Mouse (Mus musculus) hindbrain, embryonic 14.5 days (tissue): ENCODE results near the gene Gm49361. TPM values are rescaled to one million over a fixed set of nuclear protein-coding genes. Genes with fewer than 3 reads are reported as not detected.
"Not testable (repeated sequence)": the region's sequence is repeated elsewhere in the genome, so short reads cannot be mapped to it uniquely, and the experiment has no call there.

Experiments used
- ATAC-seq: fragments of 200-750 bp; cut with Nextera tagmentation; 2 replicates; pipeline ENCODE4 v1.8.0; 2017; ENCODE audit warnings: moderate number of reproducible peaks, mild to moderate bottlenecking, moderate TSS enrichment, moderate library complexity; ENCODE audit not compliant: low FRiP score
- DNase-seq: peaks from one replicate; pipeline ENCODE4 v3.0.0-alpha.2; 2015; ENCODE audit warnings: low spot score
- H3K27ac ChIP-seq: fragments of 300-500 bp; sonication (generic); 2 replicates; pipeline ENCODE4 v1.5.1; 2014; ENCODE audit warnings: mild to moderate bottlenecking, moderate library complexity
- H3K27me3 ChIP-seq: fragments of 300-500 bp; sonication (generic); 2 replicates; pipeline ENCODE4 v1.6.1; 2014; ENCODE audit warnings: mild to moderate bottlenecking, low read length, mixed read lengths; ENCODE audit not compliant: control insufficient read depth, insufficient read depth
- H3K36me3 ChIP-seq: fragments of 300-500 bp; sonication (generic); replicated peaks from 2 replicates; pipeline ENCODE4 v1.6.1; 2014; ENCODE audit not compliant: control insufficient read depth, insufficient read depth
- H3K4me1 ChIP-seq: fragments of 300-500 bp; sonication (generic); replicated peaks from 2 replicates; pipeline ENCODE4 v1.6.1; 2014; ENCODE audit warnings: antibody characterized with exemption, low read length, mixed read lengths; ENCODE audit not compliant: control insufficient read depth, insufficient read depth
- H3K4me2 ChIP-seq: fragments of 300-500 bp; sonication (generic); replicated peaks from 2 replicates; pipeline ENCODE4 v1.6.1; 2014; ENCODE audit warnings: mild to moderate bottlenecking, moderate library complexity
- H3K4me3 ChIP-seq: fragments of 300-500 bp; sonication (generic); replicated peaks from 2 replicates; pipeline ENCODE4 v1.5.1; 2014; ENCODE audit warnings: mild to moderate bottlenecking, low read length
- H3K9ac ChIP-seq: fragments of 300-500 bp; sonication (generic); 2 replicates; pipeline ENCODE4 v1.6.1; 2014
- H3K9me3 ChIP-seq: fragments of 300-500 bp; sonication (generic); 2 replicates; pipeline ENCODE4 v1.6.1; 2016; ENCODE audit warnings: low read length; ENCODE audit not compliant: control insufficient read depth
- WGBS: fragments of 180-500 bp; shearing (Covaris S2); extraction: QIAGEN DNeasy Blood & Tissue Kit; methylation state at CpG from one replicate; pipeline ENCODE4 v1.1.7; 2014; 5-methylcytosine and 5-hydroxymethylcytosine counted together
- polyA plus RNA-seq: library from polyadenylated mRNA; unstranded; fragments of >200 nt; fragmentation: Nextera tagmentation; extraction: Ambion mirVana; gene quantifications from 2 replicates; pipeline ENCODE4 v1.2.1, GENCODE M21; 2014

Gene Gm49361
- polyA plus RNA-seq, 1 experiment from 2014 or later: not detected

- no peak for DNase-seq
- WGBS: 96% methylated on average over 33 of the region's 33 CpGs
- Histone ChIP-seq H3K9me3 (no peaks in the 10 kb centered on the region), H3K4me1 (no peaks in the 10 kb centered on the region), H3K4me2 (no peak overlapping the region), H3K4me3 (no peak overlapping the region), H3K27ac (no peak overlapping the region), H3K27me3 (no peaks in the 10 kb centered on the region), H3K9ac (no peak overlapping the region), H3K36me3 (peaks cover 47% of the 10 kb centered on the region)
- no peak for ATAC-seq
Observed at GRCm38 (mm10) chr14:57699461-57699970, 46.4 kb downstream of the Gm49361 start.

- H3K4me2 ChIP-seq: no peak overlapping the region
- WGBS: 92% methylated on average over 10 of the region's 10 CpGs
- H3K27ac ChIP-seq: no peak overlapping the region
- DNase-seq: no peak
- H3K9ac ChIP-seq: no peak overlapping the region
- no peak overlapping the region for H3K4me3 ChIP-seq
- H3K4me1 ChIP-seq: no peaks in the 10 kb centered on the region
- H3K36me3 ChIP-seq: peaks cover 52% of the 10 kb centered on the region
- ATAC-seq: no peak
- no peaks in the 10 kb centered on the region for H3K27me3 ChIP-seq
- H3K9me3 ChIP-seq: no peaks in the 10 kb centered on the region
Observed at GRCm38 (mm10) chr14:57699016-57699415, 46.9 kb downstream of the Gm49361 start.

DNA sequence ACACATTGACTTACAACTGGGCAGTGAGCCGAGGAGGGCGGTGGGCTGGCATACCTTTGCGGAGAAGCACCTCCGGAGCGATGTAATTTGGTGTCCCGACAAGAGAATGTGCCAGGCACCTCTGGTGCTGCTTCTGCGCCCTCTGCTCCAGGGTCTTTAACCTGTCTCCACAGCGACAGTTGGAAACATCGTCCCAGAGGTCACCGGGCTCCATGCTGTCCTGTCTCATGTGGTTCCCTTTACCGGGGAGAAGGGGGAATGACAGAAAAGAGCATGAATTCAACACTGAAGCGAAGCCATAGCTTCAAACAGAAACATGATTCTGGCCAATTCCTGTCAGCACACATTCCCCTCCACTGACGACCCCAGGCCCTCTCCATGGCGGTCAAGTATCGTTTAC is 49.8 kb downstream of the Gm49361 start:
- DNase-seq (no peak), ATAC-seq (no peak)
- Histone ChIP-seq H3K4me2 (no peak overlapping the region), H3K4me1 (no peaks in the 10 kb centered on the region), H3K36me3 (peaks cover 61% of the 10 kb centered on the region), H3K27ac (no peak overlapping the region), H3K9me3 (no peaks in the 10 kb centered on the region), H3K9ac (no peak overlapping the region), H3K27me3 (no peaks in the 10 kb centered on the region), H3K4me3 (no peak overlapping the region)
- WGBS: 98% methylated on average over 15 of the region's 15 CpGs

- H3K9me3 ChIP-seq: no peaks in the 10 kb centered on the region
- H3K27ac ChIP-seq: no peak overlapping the region
- no peak for DNase-seq
- no peak overlapping the region for H3K4me2 ChIP-seq
- peaks cover 66% of the 10 kb centered on the region for H3K36me3 ChIP-seq
- H3K9ac ChIP-seq: no peak overlapping the region
- no peak overlapping the region for H3K4me3 ChIP-seq
- no peaks in the 10 kb centered on the region for H3K27me3 ChIP-seq
- ATAC-seq: no peak
- WGBS: 93% methylated on average over 8 of the region's 8 CpGs
- H3K4me1 ChIP-seq: no peaks in the 10 kb centered on the region
Observed at GRCm38 (mm10) chr14:57695550-57695949, 50.4 kb downstream of the Gm49361 start.

DNA sequence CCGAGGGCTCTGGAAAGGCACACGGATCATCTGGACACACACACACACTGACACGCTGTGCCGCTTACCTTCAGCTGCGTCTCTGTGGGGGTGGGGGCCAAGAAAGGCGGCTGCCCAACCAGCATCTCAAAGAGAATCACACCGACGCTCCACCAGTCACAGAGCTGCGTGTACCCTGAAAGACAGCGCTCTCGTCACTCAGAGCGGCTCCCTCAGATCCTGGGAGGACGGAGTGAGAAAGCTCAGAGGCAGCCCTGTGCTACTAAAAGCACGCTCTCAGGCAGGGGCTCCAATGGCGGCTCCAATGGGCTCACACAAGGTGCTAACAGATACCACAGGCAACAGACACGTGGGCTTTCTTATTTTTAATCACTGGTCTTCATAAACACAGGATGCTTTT is 51.7 kb downstream of the Gm49361 start:
- ATAC-seq (no peak), DNase-seq (no peak)
- Histone ChIP-seq H3K36me3 (peaks cover 54% of the 10 kb centered on the region), H3K27me3 (no peaks in the 10 kb centered on the region), H3K9ac (no peak overlapping the region), H3K27ac (no peak overlapping the region), H3K9me3 (no peaks in the 10 kb centered on the region), H3K4me3 (no peak overlapping the region), H3K4me2 (no peak overlapping the region), H3K4me1 (no peaks in the 10 kb centered on the region)
- 86% methylated on average over 16 of the region's 16 CpGs for WGBS

GRCm38 (mm10) chr14:57692517-57693130 is 53.3 kb downstream of the Gm49361 start:
- WGBS: 92% methylated on average over 17 of the region's 17 CpGs
- Histone ChIP-seq H3K4me2 (no peak overlapping the region), H3K4me3 (no peak overlapping the region), H3K27me3 (no peaks in the 10 kb centered on the region), H3K27ac (no peak overlapping the region), H3K36me3 (peaks cover 45% of the 10 kb centered on the region), H3K4me1 (no peaks in the 10 kb centered on the region), H3K9me3 (no peaks in the 10 kb centered on the region), H3K9ac (no peak overlapping the region)
- ATAC-seq (no peak), DNase-seq (no peak)

GRCm38 (mm10) chr14:57691316-57691715 is 54.6 kb downstream of the Gm49361 start:
- ATAC-seq (no peak), DNase-seq (no peak)
- Histone ChIP-seq H3K4me1 (no peaks in the 10 kb centered on the region), H3K4me2 (no peak overlapping the region), H3K9me3 (no peaks in the 10 kb centered on the region), H3K27me3 (no peaks in the 10 kb centered on the region), H3K4me3 (no peak overlapping the region), H3K27ac (no peak overlapping the region), H3K36me3 (peaks cover 35% of the 10 kb centered on the region), H3K9ac (no peak overlapping the region)
- 97% methylated on average over 24 of the region's 24 CpGs for WGBS

- ATAC-seq (no peak), DNase-seq (no peak)
- 95% methylated on average over 8 of the region's 8 CpGs for WGBS
- Histone ChIP-seq H3K36me3 (peaks cover 30% of the 10 kb centered on the region), H3K4me1 (no peaks in the 10 kb centered on the region), H3K27ac (no peak overlapping the region), H3K4me3 (no peak overlapping the region), H3K9ac (no peak overlapping the region), H3K4me2 (no peak overlapping the region), H3K27me3 (no peaks in the 10 kb centered on the region), H3K9me3 (no peaks in the 10 kb centered on the region)
Observed at GRCm38 (mm10) chr14:57690681-57691080, 55.2 kb downstream of the Gm49361 start.

GRCm38 (mm10) chr14:57688066-57688465 is 57.8 kb downstream of the Gm49361 start:
- not testable (repeated sequence) for ATAC-seq, H3K4me3 ChIP-seq, H3K4me1 ChIP-seq, H3K27ac ChIP-seq, DNase-seq, H3K4me2 ChIP-seq, H3K9ac ChIP-seq, H3K9me3 ChIP-seq, H3K27me3 ChIP-seq
- H3K36me3 ChIP-seq: peaks cover 10% of the 10 kb centered on the region; the same call in 1 of the 2 replicates
- 95% methylated on average over 7 of the region's 7 CpGs for WGBS

DNA sequence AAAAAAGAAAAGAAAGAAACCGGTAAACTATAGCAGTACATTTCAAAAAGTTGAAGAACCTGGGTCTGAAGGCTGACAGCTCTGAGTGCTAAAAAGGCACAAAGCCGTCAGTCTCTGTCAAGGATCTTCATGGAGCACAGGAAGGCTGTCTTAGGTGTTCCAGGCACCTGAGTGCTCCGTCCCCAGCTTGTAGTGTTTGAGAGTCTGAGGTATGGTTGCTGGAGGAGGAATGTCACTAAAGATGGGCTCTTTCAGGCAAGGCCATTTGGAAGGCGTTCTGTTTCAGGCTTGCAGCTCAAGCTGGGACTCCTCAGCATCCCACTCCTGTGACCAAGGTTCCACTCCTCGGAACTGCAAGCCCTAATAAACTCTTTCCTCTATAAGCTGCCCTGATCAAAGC is 58.5 kb downstream of the Gm49361 start:
- no peak overlapping the region for H3K4me2 ChIP-seq
- H3K36me3 ChIP-seq: peaks cover 10% of the 10 kb centered on the region; the same call in 1 of the 2 replicates
- no peak overlapping the region for H3K4me3 ChIP-seq
- no peaks in the 10 kb centered on the region for H3K9me3 ChIP-seq
- 88% methylated on average over 5 of the region's 5 CpGs for WGBS
- ATAC-seq (no peak), DNase-seq (no peak)
- H3K9ac ChIP-seq: no peak overlapping the region
- no peaks in the 10 kb centered on the region for H3K4me1 ChIP-seq
- no peak overlapping the region for H3K27ac ChIP-seq
- no peaks in the 10 kb centered on the region for H3K27me3 ChIP-seq
